Mouse (Mus musculus): ENCODE results near the gene Flrt1. TPM values are rescaled to one million over a fixed set of nuclear protein-coding genes. Genes with fewer than 3 reads are reported as not detected.

Flrt1 gene
- polyA plus RNA-seq, 1 experiment from 2014 or later, result 0.17 TPM

GRCm38 (mm10) chr19:7102039-7102438, 3.5 kb downstream of the Flrt1 start:
- no peaks in the 10 kb centered on the region for H3K9me3 ChIP-seq (replicated peaks)
- peaks cover 20% of the 10 kb centered on the region for H3K4me1 ChIP-seq (replicated peaks)
- no peaks in the 10 kb centered on the region for H3K36me3 ChIP-seq
- H3K4me3 ChIP-seq (replicated peaks), result no peak overlapping the region
- WGBS (ENCODE audit: insufficient replicate concordance), result 81% methylated on average over 10 of the region's 10 CpGs
- DNase-seq (no peak), ATAC-seq (ENCODE audit: low read depth) (no peak)
- no peak overlapping the region for H3K9ac ChIP-seq
- no peak overlapping the region for H3K4me2 ChIP-seq
- peaks cover 14% of the 10 kb centered on the region for H3K27me3 ChIP-seq
- H3K27ac ChIP-seq, result no peak overlapping the region

DNA sequence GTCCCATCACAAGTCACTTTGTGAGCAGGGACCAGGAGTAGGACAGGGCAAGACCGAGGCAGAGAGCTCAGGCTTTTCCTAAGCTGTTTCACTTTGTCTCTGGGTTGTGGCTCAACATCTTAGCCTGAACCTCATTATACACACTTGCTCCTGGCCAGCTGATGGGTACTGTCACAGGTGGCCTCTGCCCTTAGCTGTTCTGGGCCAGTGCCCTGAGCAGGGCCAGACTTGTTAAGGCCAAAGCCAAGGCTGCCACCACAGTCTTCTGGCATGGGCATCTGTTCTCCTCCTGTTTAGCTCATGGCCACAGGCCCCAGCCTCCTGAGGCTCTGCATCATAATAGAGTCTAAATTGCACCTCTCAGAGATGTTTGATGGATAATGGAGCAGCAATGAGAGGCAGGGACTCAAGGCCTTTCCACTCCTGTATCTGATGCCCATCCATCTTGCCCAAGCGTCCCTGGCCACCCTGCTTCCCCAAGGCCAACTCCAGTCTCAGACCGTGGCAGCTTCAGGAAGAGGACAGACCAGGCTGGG, 5.8 kb downstream of the Flrt1 start:
- no peak overlapping the region for H3K9ac ChIP-seq
- no peaks in the 10 kb centered on the region for H3K9me3 ChIP-seq (replicated peaks)
- H3K4me2 ChIP-seq, result no peak overlapping the region
- H3K27me3 ChIP-seq, result peaks cover 37% of the 10 kb centered on the region
- no peaks in the 10 kb centered on the region for H3K36me3 ChIP-seq
- no peak for ATAC-seq (ENCODE audit: low read depth)
- H3K4me3 ChIP-seq (replicated peaks), result no peak overlapping the region
- peaks cover 20% of the 10 kb centered on the region for H3K4me1 ChIP-seq (replicated peaks)
- WGBS (ENCODE audit: insufficient replicate concordance), result 57% methylated on average over 3 of the region's 3 CpGs
- H3K27ac ChIP-seq, result no peak overlapping the region
- DNase-seq, result no peak

DNA sequence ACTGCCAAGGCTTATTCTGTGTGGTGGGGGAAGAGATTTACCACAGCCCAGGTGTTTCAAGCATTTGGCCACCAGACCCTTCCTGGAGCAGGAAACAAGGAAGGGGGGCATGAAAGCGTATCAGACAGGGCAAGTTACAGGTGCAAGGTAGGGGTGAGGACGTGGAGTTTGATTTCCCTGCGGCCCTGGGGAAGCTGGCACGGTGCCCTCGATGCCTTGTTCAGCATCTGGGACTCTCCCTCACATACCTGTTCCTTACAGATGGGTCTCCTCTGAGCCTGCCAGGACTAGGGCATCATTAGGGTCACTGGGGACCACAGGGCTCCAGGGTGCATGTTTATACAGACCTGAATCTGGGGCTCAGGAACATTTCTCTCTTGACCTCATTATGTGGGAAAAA, 12.8 kb downstream of the Flrt1 start:
- H3K9ac ChIP-seq, result no peak overlapping the region
- H3K27me3 ChIP-seq, result peaks cover 78% of the 10 kb centered on the region
- ATAC-seq (ENCODE audit: low read depth) (no peak), DNase-seq (no peak)
- H3K4me3 ChIP-seq (replicated peaks), result no peak overlapping the region
- H3K9me3 ChIP-seq (replicated peaks), result no peaks in the 10 kb centered on the region
- whole genome bisulfite sequencing (ENCODE audit: insufficient replicate concordance), result 53% methylated on average over 5 of the region's 5 CpGs
- H3K4me1 ChIP-seq (replicated peaks), result peaks cover 4% of the 10 kb centered on the region
- H3K4me2 ChIP-seq, result no peak overlapping the region
- no peak overlapping the region for H3K27ac ChIP-seq
- H3K36me3 ChIP-seq, result no peaks in the 10 kb centered on the region

GRCm38 (mm10) chr19:7091448-7092050, 14.0 kb downstream of the Flrt1 start:
- no peaks in the 10 kb centered on the region for H3K9me3 ChIP-seq (replicated peaks)
- peaks cover 79% of the 10 kb centered on the region for H3K27me3 ChIP-seq
- H3K4me2 ChIP-seq, result no peak overlapping the region
- 60% methylated on average over 10 of the region's 10 CpGs for WGBS (ENCODE audit: insufficient replicate concordance)
- H3K9ac ChIP-seq, result no peak overlapping the region
- no peak for ATAC-seq (ENCODE audit: low read depth)
- H3K4me1 ChIP-seq (replicated peaks), result peaks cover 4% of the 10 kb centered on the region; the same call in 1 of the 2 replicates
- H3K4me3 ChIP-seq (replicated peaks), result no peak overlapping the region
- H3K36me3 ChIP-seq, result no peaks in the 10 kb centered on the region
- DNase-seq, result no peak
- no peak overlapping the region for H3K27ac ChIP-seq

- WGBS (ENCODE audit: insufficient replicate concordance), result 48% methylated on average over 10 of the region's 10 CpGs
- DNase-seq (no peak), ATAC-seq (ENCODE audit: low read depth) (no peak)
- H3K4me2 ChIP-seq, result no peak overlapping the region
- H3K4me3 ChIP-seq (replicated peaks), result no peak overlapping the region
- H3K4me1 ChIP-seq (replicated peaks), result peaks cover 6% of the 10 kb centered on the region; the same call in 1 of the 2 replicates
- no peaks in the 10 kb centered on the region for H3K36me3 ChIP-seq
- no peak overlapping the region for H3K9ac ChIP-seq
- H3K9me3 ChIP-seq (replicated peaks), result no peaks in the 10 kb centered on the region
- peaks cover 78% of the 10 kb centered on the region for H3K27me3 ChIP-seq
- H3K27ac ChIP-seq, result no peak overlapping the region
Measured at GRCm38 (mm10) chr19:7090369-7091064, 15.0 kb downstream of the Flrt1 start.

- Histone ChIP-seq H3K4me2 (no peak overlapping the region), H3K27me3 (peaks cover 78% of the 10 kb centered on the region), H3K9ac (no peak overlapping the region), H3K36me3 (no peaks in the 10 kb centered on the region), H3K4me3 (replicated peaks) (no peak overlapping the region), H3K4me1 (replicated peaks) (peaks cover 7% of the 10 kb centered on the region; the same call in 1 of the 2 replicates), H3K27ac (no peak overlapping the region), H3K9me3 (replicated peaks) (no peaks in the 10 kb centered on the region)
- 22% methylated on average over 7 of the region's 7 CpGs for WGBS (ENCODE audit: insufficient replicate concordance)
- no peak for DNase-seq
- ATAC-seq (ENCODE audit: low read depth), result peak; percentile 60
Measured at GRCm38 (mm10) chr19:7089842-7090251, 15.7 kb downstream of the Flrt1 start.

- Histone ChIP-seq H3K9me3 (replicated peaks) (no peaks in the 10 kb centered on the region), H3K4me2 (no peak overlapping the region), H3K36me3 (no peaks in the 10 kb centered on the region), H3K27ac (no peak overlapping the region), H3K27me3 (peaks cover 85% of the 10 kb centered on the region), H3K4me3 (replicated peaks) (no peak overlapping the region), H3K4me1 (replicated peaks) (peaks cover 7% of the 10 kb centered on the region; the same call in 1 of the 2 replicates), H3K9ac (no peak overlapping the region)
- 52% methylated on average over 5 of the region's 5 CpGs for WGBS (ENCODE audit: insufficient replicate concordance)
- ATAC-seq (ENCODE audit: low read depth) (no peak), DNase-seq (no peak)
Measured at GRCm38 (mm10) chr19:7089050-7089449, 16.5 kb downstream of the Flrt1 start.

GRCm38 (mm10) chr19:7088558-7088957, 17.0 kb downstream of the Flrt1 start:
- no peak overlapping the region for H3K9ac ChIP-seq
- DNase-seq (no peak), ATAC-seq (ENCODE audit: low read depth) (no peak)
- no peak overlapping the region for H3K27ac ChIP-seq
- H3K4me1 ChIP-seq (replicated peaks), result peaks cover 7% of the 10 kb centered on the region; the same call in 1 of the 2 replicates
- H3K4me2 ChIP-seq, result no peak overlapping the region
- peaks cover 89% of the 10 kb centered on the region for H3K27me3 ChIP-seq
- no peaks in the 10 kb centered on the region for H3K36me3 ChIP-seq
- 25% methylated on average over 9 of the region's 9 CpGs for WGBS (ENCODE audit: insufficient replicate concordance)
- H3K4me3 ChIP-seq (replicated peaks), result no peak overlapping the region
- H3K9me3 ChIP-seq (replicated peaks), result no peaks in the 10 kb centered on the region

- DNase-seq (no peak), ATAC-seq (ENCODE audit: low read depth) (no peak)
- H3K27ac ChIP-seq, result no peak overlapping the region
- H3K4me2 ChIP-seq, result no peak overlapping the region
- no peak overlapping the region for H3K4me3 ChIP-seq (replicated peaks)
- H3K9ac ChIP-seq, result no peak overlapping the region
- WGBS (ENCODE audit: insufficient replicate concordance), result 75% methylated on average over 15 of the region's 15 CpGs
- no peaks in the 10 kb centered on the region for H3K36me3 ChIP-seq
- H3K4me1 ChIP-seq (replicated peaks), result 0 out of 2 replicates have a peak, but pooled peaks cover 3% of the 10 kb centered on the region
- H3K9me3 ChIP-seq (replicated peaks), result no peaks in the 10 kb centered on the region
- peaks cover 69% of the 10 kb centered on the region for H3K27me3 ChIP-seq
Measured at GRCm38 (mm10) chr19:7084734-7085133, 20.8 kb downstream of the Flrt1 start.

GRCm38 (mm10) chr19:7083035-7083794, 22.3 kb downstream of the Flrt1 start:
- no peaks in the 10 kb centered on the region for H3K36me3 ChIP-seq
- no peak overlapping the region for H3K9ac ChIP-seq
- H3K4me3 ChIP-seq (replicated peaks), result no peak overlapping the region
- H3K27me3 ChIP-seq, result peaks cover 55% of the 10 kb centered on the region
- no peak for ATAC-seq (ENCODE audit: low read depth)
- no peak for DNase-seq
- H3K27ac ChIP-seq, result no peak overlapping the region
- 0 out of 2 replicates have a peak, but pooled peaks cover 3% of the 10 kb centered on the region for H3K4me1 ChIP-seq (replicated peaks)
- H3K4me2 ChIP-seq, result no peak overlapping the region
- H3K9me3 ChIP-seq (replicated peaks), result no peaks in the 10 kb centered on the region
- WGBS (ENCODE audit: insufficient replicate concordance), result 51% methylated on average over 14 of the region's 14 CpGs
